Comparison of ENCODE assay signal across 17 mouse cellular contexts in genomic region chr17:41594431-41594830, GRCm38 (mm10).
"Had no signal": no experiment of that assay in that cellular context is flagged by ENCODE, and none has a peak within 500 bp of the region (broad histone marks: within the 10 kb centered on the region; RNA-seq: fewer than 3 reads in every experiment).

No protein-coding gene starts in this region.

- DNase-seq: lung, adult 2 months; lung, postnatal 14 days; lung, postnatal 36 days; right cerebral cortex, postnatal 14 days; thymus, adult 2 months; thymus, postnatal 25 days; thymus, postnatal 4 days had no signal

- H3K4me2 ChIP-seq: lung, embryonic 15.5 days; midbrain, embryonic 11.5 days; midbrain, embryonic 13.5 days; midbrain, embryonic 15.5 days; neural tube, embryonic 12.5 days; stomach, embryonic 15.5 days had no signal

- H3K9me3 ChIP-seq: lung, embryonic 15.5 days; megakaryocyte, embryonic 14.5 days; midbrain, embryonic 13.5 days; midbrain, embryonic 15.5 days; neural tube, embryonic 12.5 days; stomach, embryonic 15.5 days had no signal

- ATAC-seq: lung, postnatal 0 days; midbrain, embryonic 13.5 days; midbrain, embryonic 15.5 days had no signal

- H3K9ac ChIP-seq: lung, embryonic 15.5 days; midbrain, embryonic 13.5 days; midbrain, embryonic 15.5 days; neural tube, embryonic 12.5 days; stomach, embryonic 15.5 days had no signal

- H3K36me3 ChIP-seq: lung, embryonic 15.5 days; midbrain, embryonic 13.5 days; midbrain, embryonic 15.5 days; neural tube, embryonic 12.5 days; stomach, embryonic 15.5 days had no signal

- H3K27ac ChIP-seq: lung, embryonic 15.5 days; macrophage; midbrain, embryonic 13.5 days; midbrain, embryonic 15.5 days; neural tube, embryonic 12.5 days; stomach, embryonic 15.5 days; stomach, postnatal 0 days had no signal

- H3K4me3 ChIP-seq: lung, embryonic 15.5 days; megakaryocyte, embryonic 14.5 days; midbrain, embryonic 13.5 days; midbrain, embryonic 15.5 days; neural tube, embryonic 12.5 days; stomach, embryonic 15.5 days had no signal

- H3K4me1 ChIP-seq: lung, embryonic 15.5 days; megakaryocyte, embryonic 14.5 days; midbrain, embryonic 13.5 days; midbrain, embryonic 15.5 days; neural tube, embryonic 12.5 days; stomach, embryonic 15.5 days had no signal

- H3K27me3 ChIP-seq: lung, embryonic 15.5 days; megakaryocyte, embryonic 14.5 days; midbrain, embryonic 13.5 days; midbrain, embryonic 15.5 days; neural tube, embryonic 12.5 days; stomach, embryonic 15.5 days had no signal
